Mouse (Mus musculus): ENCODE measurements around the gene Snapc2. TPM values are rescaled to one million over a fixed set of nuclear protein-coding genes. Genes with fewer than 3 reads are reported as not detected.

Snapc2 gene
- 47.8 and 60.2 TPM in 2 replicates for polyA plus RNA-seq (2016; fragmentation: Nextera tagmentation; extraction: Ambion mirVana)

DNA sequence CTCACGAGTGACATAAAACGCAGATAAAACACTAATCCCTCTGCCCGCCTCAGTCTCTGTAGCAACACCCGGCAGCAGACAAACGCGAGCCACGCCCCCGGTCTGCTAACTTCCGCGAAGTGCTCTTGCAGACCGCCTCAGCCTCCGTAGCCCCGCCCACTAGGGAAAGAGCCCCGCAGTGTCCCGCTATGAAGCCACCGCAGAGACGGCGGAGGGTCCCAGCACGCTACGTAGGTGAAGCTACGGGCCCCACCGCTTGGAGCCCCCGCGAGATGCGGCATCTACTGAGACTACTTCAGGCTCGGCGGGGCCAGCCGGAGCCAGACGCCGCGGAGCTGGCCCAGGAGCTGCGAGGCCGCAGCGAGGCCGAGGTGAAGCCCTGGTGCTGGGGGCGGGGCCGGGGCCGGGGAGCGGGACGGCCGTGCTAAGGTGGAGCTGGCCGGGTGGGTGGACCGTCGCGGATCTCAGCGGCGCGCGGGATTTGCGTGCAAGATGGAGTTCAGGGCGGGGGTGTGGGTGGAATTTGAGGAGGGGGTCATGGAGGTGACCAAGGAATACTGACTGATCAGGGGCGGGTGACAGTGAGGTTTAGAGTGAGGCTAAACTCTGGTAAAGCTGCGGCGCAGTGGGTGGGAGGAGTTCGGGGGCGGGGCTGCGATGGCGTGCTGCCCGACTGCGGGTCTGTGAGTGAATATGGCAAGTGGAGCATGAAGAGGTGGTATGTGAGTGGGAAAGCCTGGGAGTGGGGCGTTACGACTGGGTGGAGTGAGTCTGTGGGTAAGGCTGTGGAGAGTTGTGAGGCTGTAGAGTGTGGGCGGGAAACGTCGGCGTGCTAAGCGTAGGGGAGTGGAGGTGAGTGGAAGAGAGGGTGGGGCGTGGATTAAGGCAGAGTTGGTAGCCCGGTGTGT lies at the start of gene Snapc2:
Snapc2 (plus strand) TSS at position 147 of the 908 bp plus-strand sequence.
- Histone ChIP-seq H3K9me3 (no peaks in the 10 kb centered on the region), H3K36me3 (peaks cover 37% of the 10 kb centered on the region), H3K27me3 (ENCODE audit: insufficient read depth, poor library complexity, severe bottlenecking) (no peaks in the 10 kb centered on the region), H3K4me1 (peaks cover 59% of the 10 kb centered on the region), H3K27ac (peak within 1 kb of the TSS; percentile 94), H3K4me3 (peak within 1 kb of the TSS; percentile 82)
- under 1% methylated on average over 69 of the region's 69 CpGs for WGBS
- DNase-seq (ENCODE audit: low spot score) = peak; percentile 96

DNA sequence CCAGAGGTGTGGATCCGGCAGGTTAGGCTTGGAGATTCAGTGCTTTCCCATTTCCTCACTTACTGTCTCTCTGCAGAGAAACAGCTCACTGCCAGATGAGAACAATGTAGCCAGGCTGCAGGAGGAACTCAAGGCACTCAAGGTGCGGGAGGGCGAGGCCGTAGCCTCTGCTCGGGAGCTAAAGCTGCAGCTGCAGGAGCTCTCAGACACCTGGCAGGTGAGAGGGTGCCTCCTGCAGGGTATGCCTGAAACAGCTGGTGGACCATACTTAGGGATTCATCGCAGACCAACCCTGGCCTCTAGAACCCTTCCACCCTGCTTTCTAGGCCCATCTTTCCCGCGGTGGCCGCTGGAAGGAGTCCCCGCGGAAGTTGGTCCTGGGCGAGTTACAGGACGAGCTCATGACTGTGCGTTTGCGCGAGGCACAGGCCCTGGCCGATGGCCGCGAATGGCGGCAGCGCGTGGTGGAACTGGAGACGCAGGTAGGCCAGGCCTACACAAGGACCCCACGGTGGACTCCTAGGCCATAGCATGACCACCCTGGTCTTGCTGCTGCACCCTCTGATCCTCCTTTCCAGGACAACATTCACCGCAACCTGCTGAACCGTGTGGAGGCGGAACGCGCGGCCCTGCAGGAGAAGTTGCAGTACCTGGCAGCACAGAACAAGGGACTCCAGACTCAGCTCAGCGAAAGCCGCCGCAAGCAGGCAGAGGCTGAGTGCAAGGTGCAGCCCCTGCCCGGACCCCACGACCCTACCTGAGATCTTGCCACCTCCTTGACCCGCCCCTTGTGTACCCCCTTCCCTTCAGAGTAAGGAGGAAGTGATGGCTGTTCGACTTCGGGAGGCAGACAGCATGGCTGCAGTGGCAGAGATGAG lies 47.4 kb upstream of the Snapc2 start:
- DNase-seq (ENCODE audit: low spot score) = no peak
- 9% methylated on average over 38 of the region's 38 CpGs for WGBS
- no peaks in the 10 kb centered on the region for H3K36me3 ChIP-seq

DNA sequence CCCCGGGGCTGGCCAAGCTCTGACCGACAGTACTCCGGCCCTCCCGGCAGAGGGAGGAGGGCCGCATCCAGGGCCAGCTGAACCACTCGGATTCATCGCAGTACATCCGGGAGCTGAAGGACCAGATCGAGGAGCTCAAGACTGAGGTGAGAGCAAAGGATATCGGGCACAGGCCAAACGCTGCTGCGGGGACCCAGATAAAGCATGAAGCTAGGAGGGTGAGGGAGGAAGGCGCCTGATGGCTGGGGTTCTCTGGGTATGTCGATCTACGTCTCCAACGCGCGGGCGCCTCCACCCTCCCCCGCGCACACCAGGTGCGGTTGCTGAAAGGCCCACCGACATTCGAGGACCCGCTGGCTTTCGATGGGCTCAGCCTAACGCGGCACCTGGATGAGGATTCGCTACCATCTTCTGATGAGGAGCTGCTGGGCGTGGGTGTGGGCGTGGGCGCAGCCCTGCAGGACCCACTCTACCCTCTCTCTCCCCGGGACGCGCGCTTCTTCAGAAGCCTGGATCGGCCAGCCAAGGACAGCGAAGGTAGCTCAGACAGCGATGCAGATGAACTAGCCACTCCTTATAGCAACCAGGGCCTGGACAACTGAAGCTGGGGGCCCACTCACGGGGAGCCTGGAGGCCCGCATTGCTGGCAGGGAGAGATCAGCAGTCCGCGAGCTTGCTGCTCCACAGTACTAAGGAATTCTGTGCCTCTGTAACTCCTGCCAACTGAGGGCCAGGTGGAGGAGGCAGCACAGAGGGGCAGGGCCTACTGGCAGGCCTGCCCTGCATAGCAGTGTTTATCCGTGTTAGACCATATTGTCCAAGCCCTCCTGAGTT lies 46.5 kb upstream of the Snapc2 start:
- H3K36me3 ChIP-seq = no peaks in the 10 kb centered on the region
- H3K27ac ChIP-seq = no peak overlapping the region; the same call in 1 of the 2 replicates
- H3K4me1 ChIP-seq = peaks cover 20% of the 10 kb centered on the region
- peaks cover 88% of the 10 kb centered on the region for H3K27me3 ChIP-seq (ENCODE audit: insufficient read depth, poor library complexity, severe bottlenecking)
- 6% methylated on average over 36 of the region's 44 CpGs for WGBS
- peak overlapping the region; percentile 48 for H3K4me3 ChIP-seq
- no peak for DNase-seq (ENCODE audit: low spot score)
- no peaks in the 10 kb centered on the region for H3K9me3 ChIP-seq

More for the DNA sequence above, 47.4 kb upstream of the Snapc2 start:
- Histone ChIP-seq H3K27me3 (ENCODE audit: insufficient read depth, poor library complexity, severe bottlenecking) (peaks cover 79% of the 10 kb centered on the region), H3K4me1 (peaks cover 20% of the 10 kb centered on the region), H3K27ac (no peak overlapping the region; the same call in 1 of the 2 replicates), H3K9me3 (no peaks in the 10 kb centered on the region), H3K4me3 (peak overlapping the region; percentile 48)

DNA sequence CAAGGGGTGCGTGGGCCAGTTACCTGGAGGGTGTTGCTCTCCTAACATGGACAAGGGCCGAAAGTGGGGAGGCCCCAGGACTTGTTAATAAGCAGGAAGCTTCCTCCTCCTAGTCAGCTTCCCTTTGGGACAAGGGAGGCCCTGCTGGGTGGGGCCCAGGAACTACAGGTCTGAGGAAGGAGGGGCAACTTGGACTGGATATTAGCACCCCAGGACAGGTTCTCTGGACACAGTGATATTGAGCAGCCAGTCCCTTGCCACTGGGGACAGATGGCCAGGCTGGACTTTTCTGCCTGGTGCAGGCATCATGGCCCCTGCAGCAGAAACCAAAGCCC lies 45.9 kb upstream of the Snapc2 start:
- Histone ChIP-seq H3K4me1 (peaks cover 20% of the 10 kb centered on the region), H3K27me3 (ENCODE audit: insufficient read depth, poor library complexity, severe bottlenecking) (peaks cover 88% of the 10 kb centered on the region), H3K4me3 (no peak overlapping the region), H3K36me3 (no peaks in the 10 kb centered on the region), H3K27ac (no peak overlapping the region), H3K9me3 (no peaks in the 10 kb centered on the region)
- DNase-seq (ENCODE audit: low spot score) = no peak
- 43% methylated on average over 2 of the region's 2 CpGs for WGBS

DNA sequence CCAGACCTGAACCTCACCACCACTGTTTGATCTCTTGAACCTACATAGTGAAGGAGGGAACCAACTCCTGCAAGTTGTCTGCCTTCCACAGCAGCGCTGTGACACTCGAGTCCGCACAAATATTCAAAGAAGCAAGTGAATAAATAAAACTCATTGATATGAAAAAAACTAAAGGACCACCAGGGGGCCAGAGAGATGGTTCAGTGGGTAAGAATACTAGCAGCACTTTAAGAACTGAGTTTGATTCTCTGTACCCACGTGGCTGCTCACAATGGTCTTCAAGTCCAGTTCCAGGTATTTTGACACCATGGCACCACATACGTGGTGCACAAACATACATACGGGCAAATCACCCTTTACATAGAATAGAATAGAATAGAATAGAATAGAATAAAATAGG lies 41.8 kb upstream of the Snapc2 start:
- Histone ChIP-seq H3K27me3 (ENCODE audit: insufficient read depth, poor library complexity, severe bottlenecking) (peaks cover 90% of the 10 kb centered on the region), H3K27ac (no peak overlapping the region)

DNA sequence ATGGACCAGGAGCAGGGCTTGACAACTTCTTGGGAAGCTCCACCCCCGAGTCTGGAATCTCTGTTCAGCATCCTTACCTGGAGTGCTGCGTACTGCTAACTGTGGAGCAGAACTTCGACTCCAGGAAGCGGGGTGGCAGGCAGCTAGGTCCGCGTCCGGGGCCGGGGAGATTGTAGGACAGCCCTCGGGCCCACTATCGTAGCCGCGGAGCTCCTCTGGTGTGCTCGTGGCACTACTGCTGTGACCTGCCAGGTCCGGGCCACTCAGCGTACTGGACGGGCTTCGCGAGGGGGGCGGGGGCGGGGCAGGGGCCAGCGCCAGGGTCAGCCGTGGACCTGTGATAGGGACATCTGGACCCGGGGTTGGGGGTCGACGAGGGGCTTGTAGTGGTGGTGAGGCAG lies 40.1 kb upstream of the Snapc2 start:
- Histone ChIP-seq H3K27ac (peak overlapping the region; percentile 64; the same call in 1 of the 2 replicates), H3K27me3 (ENCODE audit: insufficient read depth, poor library complexity, severe bottlenecking) (peaks cover 90% of the 10 kb centered on the region), H3K4me1 (peaks cover 37% of the 10 kb centered on the region), H3K9me3 (no peaks in the 10 kb centered on the region), H3K36me3 (no peaks in the 10 kb centered on the region), H3K4me3 (peak overlapping the region; percentile 57)
- no peak for DNase-seq (ENCODE audit: low spot score)
- under 1% methylated on average over 24 of the region's 25 CpGs for WGBS

More for the DNA sequence above, 41.8 kb upstream of the Snapc2 start:
- Histone ChIP-seq H3K9me3 (no peaks in the 10 kb centered on the region), H3K36me3 (no peaks in the 10 kb centered on the region), H3K4me1 (peaks cover 35% of the 10 kb centered on the region), H3K4me3 (no peak overlapping the region)
- WGBS = 75% methylated on average over 6 of the region's 6 CpGs
- no peak for DNase-seq (ENCODE audit: low spot score)

DNA sequence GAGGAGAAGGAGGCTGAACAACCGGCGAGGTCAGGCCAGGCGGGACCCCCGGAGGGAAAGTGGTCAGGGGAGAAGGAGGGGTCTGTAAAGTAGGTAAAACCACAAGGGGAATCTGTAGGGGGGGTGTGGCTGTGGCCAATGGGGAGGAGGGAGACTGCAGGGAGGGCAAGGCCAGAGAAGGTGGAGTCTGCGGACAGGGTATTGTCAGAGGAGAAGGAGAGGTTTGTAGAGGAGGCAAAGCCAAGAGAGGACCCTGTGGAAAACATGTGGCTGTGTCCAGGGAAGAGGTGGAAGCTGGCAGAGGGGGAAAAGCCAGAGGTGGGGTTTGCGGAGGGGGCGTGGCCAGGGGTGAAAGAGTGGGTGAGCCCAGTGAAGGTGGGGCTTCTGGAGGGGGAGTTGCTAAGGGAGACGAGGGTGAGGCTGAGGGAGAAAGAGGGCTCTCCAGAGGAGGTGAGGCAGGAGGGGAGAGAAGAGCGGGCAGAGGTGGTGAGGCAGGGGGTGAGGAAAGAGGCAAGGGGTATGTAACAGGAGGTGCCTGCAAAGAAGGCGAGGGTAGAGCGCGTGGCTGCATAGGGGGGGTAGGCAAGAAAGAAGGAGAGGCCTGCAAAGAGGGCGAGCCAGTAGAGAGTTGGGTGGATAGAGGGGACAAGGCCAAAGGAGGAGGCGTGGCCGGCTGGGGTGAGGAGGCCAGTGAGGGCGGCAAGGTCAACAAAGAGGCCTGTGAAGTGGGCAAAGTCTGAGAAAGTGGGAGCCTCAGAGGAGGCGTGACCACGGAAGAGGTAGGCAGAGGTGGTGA lies 39.5 kb upstream of the Snapc2 start:
- 1% methylated on average over 18 of the region's 18 CpGs for WGBS
- Histone ChIP-seq H3K9me3 (no peaks in the 10 kb centered on the region), H3K36me3 (no peaks in the 10 kb centered on the region), H3K27me3 (ENCODE audit: insufficient read depth, poor library complexity, severe bottlenecking) (peaks cover 90% of the 10 kb centered on the region), H3K27ac (peak overlapping the region; percentile 64), H3K4me1 (peaks cover 37% of the 10 kb centered on the region), H3K4me3 (peak overlapping the region; percentile 57)
- no peak for DNase-seq (ENCODE audit: low spot score)

DNA sequence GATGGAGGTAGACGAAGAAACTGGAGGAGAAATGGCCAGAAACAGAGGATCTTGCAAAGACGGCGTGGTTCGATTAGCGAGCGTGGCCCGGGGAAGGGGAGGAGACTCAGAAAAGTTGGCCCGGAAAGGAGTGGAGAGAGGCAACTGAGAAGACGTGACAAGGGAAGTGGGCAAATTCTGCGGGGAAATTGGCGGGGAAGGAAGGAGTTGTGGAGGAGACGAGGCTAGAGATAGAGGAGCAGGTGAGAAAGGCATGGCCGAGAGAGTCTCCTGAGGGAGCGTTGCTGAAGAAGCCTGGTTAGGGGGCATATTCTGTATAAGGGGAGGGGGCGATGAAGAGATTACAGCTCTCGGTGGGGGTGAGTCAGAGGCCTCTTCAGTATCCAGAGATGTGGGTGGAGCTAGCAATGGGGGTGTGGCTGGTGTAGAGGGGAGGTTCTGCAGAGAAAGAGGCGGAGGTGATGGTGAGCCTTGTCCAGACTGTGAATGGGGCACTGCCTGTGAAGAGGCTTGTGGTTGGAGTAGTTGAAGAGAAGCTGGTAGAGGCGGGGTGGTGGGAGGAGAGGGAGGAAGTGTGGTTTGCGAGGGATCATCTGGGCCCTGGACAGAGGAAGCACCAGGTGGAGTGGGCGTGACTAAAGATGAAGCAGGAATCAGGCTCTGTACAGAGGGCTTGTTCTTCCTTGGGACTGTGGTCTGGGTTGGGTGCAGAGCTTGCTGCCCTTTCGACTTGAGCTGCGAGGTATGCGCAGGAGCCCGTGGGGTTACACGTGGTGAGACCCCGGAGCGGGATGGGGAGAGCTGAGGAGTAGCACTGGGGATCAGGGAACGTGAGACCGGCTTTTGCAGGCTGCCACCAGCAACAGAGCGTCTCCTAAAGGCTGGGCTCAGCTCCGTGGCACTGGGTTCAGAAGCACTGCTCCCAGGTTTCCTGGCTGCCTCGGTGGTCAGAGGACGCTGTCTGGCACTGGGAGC lies 38.6 kb upstream of the Snapc2 start:
- peak; percentile 86 for DNase-seq (ENCODE audit: low spot score)
- H3K36me3 ChIP-seq = no peaks in the 10 kb centered on the region
- WGBS = 5% methylated on average over 33 of the region's 33 CpGs
- H3K27ac ChIP-seq = peak overlapping the region; percentile 64
- H3K9me3 ChIP-seq = no peaks in the 10 kb centered on the region
- H3K4me3 ChIP-seq = peak overlapping the region; percentile 57
- peaks cover 37% of the 10 kb centered on the region for H3K4me1 ChIP-seq
- peaks cover 90% of the 10 kb centered on the region for H3K27me3 ChIP-seq (ENCODE audit: insufficient read depth, poor library complexity, severe bottlenecking)

DNA sequence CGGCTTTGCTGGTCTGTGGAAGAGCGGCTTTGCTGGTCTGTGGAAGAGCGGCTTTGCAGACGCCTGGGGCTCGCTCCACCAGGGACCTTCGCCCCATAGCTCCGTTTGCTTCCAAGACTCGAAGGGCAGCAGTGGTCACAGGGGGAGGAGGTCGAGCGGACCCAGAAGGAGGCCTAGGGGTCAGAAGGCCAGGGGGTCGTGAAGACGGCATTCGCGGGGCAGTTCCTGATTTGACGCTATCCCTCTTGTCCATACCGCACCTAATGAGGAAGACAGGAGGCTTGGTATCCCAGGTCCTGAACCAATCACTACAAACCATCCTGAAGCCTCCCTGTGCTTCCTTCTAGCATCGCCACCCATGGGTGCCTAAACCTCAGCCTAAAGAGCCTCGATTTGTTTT lies 36.6 kb upstream of the Snapc2 start:
- DNase-seq (ENCODE audit: low spot score) = no peak

DNA sequence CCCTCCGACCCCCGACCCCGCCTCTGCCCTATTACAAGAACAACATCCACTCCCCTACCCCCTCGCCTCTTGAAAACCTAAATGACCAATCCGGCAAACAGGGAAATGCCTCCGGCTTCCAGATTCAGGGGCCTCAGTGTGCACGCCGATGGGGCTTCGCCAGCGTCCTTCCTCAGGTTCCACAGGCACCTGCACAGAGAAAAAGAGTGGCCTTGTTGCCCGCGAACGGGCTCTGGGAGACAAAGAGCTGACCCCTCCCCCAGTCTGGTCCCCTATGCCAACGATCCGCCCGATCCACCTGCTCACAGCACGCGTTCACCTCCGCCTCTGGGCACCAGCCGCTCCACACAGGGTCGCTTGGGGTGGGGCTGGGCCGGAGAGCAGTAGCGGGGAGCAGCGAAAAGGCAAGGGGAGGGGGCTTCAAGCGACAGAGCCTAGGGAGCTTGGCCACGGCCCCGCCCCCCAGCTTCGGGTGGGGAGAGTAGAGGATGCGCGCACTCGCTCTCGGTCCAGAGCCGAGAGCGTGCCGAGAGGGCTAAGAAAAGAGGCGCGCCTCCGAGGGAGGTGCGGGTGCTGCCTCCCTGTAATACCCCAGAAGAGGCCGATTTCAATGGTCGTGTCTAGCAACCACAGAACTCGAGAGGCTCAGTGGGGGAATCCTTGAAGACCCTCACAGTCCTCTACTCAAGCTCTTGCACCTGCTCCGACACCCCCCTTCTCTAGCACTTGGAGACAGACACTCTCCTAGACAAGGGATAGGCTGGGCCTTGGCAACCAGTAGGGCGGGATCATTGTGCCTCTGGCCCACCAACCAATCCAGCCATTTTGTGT lies 35.9 kb upstream of the Snapc2 start, which contains the start of gene Prr36:
Prr36 (minus strand) TSS at position 669 of the 831 bp plus-strand sequence.
- DNase-seq (ENCODE audit: low spot score) = no peak
- Histone ChIP-seq H3K4me1 (peaks cover 37% of the 10 kb centered on the region), H3K36me3 (no peaks in the 10 kb centered on the region), H3K4me3 (peak within 1 kb of the TSS; percentile 65), H3K9me3 (no peaks in the 10 kb centered on the region), H3K27ac (peak within 1 kb of the TSS; percentile 48), H3K27me3 (ENCODE audit: insufficient read depth, poor library complexity, severe bottlenecking) (peaks cover 75% of the 10 kb centered on the region)
- WGBS = 3% methylated on average over 44 of the region's 44 CpGs

More for the DNA sequence above, 36.6 kb upstream of the Snapc2 start:
- 7% methylated on average over 18 of the region's 18 CpGs for WGBS
- Histone ChIP-seq H3K36me3 (no peaks in the 10 kb centered on the region), H3K9me3 (no peaks in the 10 kb centered on the region), H3K4me3 (peak overlapping the region; percentile 65), H3K27ac (peak overlapping the region; percentile 48; the same call in 1 of the 2 replicates), H3K27me3 (ENCODE audit: insufficient read depth, poor library complexity, severe bottlenecking) (peaks cover 82% of the 10 kb centered on the region), H3K4me1 (peaks cover 37% of the 10 kb centered on the region)

Data from heart, embryonic 10.5 days (tissue).